Mouse (Mus musculus) testis, postnatal 14 days (tissue): ENCODE data around the gene Tsen34.
"Not testable (repeated sequence)": the region's sequence is repeated elsewhere in the genome, so short reads cannot be mapped to it uniquely, and the experiment has no call there.

Experiments used
- DNase-seq: peaks from one replicate; pipeline ENCODE4 v3.0.0; 2021; ENCODE audit warnings: low spot score

The Tsen34 gene

DNA sequence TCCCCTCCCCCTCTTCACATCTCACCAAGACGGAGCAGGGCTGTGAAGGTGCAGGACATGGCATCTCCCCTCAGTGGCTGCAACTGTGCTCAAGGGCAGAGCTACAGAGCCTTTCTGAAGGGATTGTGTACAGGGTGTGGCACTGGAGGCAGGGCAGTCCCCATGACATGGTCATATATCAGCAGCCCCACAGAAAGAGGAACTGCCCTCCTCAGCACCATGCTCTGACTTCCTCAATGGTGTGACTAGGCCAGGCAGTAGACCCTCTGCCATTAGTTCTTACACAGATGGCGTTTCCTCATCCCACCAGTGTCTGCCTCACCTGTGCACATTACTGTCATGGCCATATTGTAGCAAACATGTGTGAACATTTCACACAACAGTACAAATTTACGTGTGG lies 27.6 kb downstream of the Tsen34 start, which contains the start of gene Pirb:
Pirb (minus strand) TSS at position 124 of the 400 bp plus-strand sequence.
- DNase-seq = not testable (repeated sequence)

DNA sequence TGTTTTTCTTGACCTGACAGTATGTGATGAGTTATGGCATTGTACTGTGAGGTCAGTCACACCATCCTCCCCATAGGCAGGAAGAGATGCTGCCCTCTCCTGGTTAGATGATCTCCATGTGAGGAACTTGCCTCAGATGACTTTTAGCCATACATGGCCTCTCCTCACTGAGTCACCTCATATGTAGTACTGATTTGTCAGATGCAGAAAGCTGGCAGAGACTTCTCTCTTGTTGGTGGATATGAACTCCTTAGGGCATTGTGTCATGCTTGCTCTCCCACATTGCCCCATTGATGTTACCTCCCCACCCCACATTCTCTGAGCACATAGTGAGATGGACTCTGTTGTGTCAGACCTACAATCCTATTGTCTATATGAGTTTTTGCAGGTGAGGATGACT lies 32.8 kb downstream of the Tsen34 start:
- not testable (repeated sequence) for DNase-seq

DNA sequence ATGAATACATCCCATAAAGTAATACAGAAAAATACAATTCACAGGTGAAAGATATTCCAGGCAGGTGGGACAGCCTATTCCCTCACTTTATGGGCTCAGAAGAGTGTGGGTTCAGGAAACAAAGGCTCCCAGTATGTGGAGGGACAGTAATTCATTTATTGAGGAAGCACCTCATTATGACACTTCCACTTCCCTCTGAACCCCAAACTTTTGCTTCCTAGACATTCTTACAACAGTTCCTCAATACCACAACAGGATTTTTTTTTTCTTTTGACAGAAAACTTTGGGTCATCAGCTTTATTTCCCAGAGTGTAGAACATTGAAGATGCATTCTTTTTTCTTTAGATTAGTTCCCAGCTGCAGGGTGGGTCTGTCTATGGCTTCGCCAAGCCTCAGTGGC lies 40.0 kb downstream of the Tsen34 start:
- not testable (repeated sequence) for DNase-seq
